Mouse (Mus musculus) kidney, embryonic 16.5 days (tissue): ENCODE measurements at regions not wholly inside any gene's neighbourhood (a gene's known extent, or its start where the extent isn't known, plus 50 kb on each side); places are given as distances from the start of the nearest gene placed in this dataset.

Experiments
- ATAC-seq: fragments of 200-750 bp; cut with Nextera tagmentation; 2 replicates; pipeline ENCODE4 v1.8.0; 2017; ENCODE audit warnings: moderate TSS enrichment; ENCODE audit not compliant: low FRiP score, low TSS enrichment
- H3K27ac ChIP-seq: fragments of 300-500 bp; sonication (generic); 2 replicates; pipeline ENCODE4 v1.5.1; 2014; ENCODE audit warnings: low read length
- H3K27me3 ChIP-seq: fragments of 300-500 bp; sonication (generic); 2 replicates; pipeline ENCODE4 v1.6.1; 2014; ENCODE audit warnings: low read length, control low read depth, mixed read lengths; ENCODE audit not compliant: insufficient read depth
- H3K36me3 ChIP-seq: fragments of 300-500 bp; sonication (generic); 2 replicates; pipeline ENCODE4 v1.6.1; 2014; ENCODE audit warnings: low read length, control low read depth, mixed read lengths; ENCODE audit not compliant: insufficient read depth
- H3K4me1 ChIP-seq: fragments of 300-500 bp; sonication (generic); 2 replicates; pipeline ENCODE4 v1.6.1; 2014; ENCODE audit warnings: low read length, control low read depth, mixed read lengths; ENCODE audit not compliant: insufficient read depth
- H3K4me2 ChIP-seq: fragments of 300-500 bp; sonication (generic); replicated peaks from 2 replicates; pipeline ENCODE4 v1.6.1; 2014; ENCODE audit warnings: low read depth, low read length
- H3K4me3 ChIP-seq: fragments of 300-500 bp; sonication (generic); 2 replicates; pipeline ENCODE4 v1.5.1; 2014; ENCODE audit warnings: mild to moderate bottlenecking, low read length
- H3K9ac ChIP-seq: fragments of 300-500 bp; sonication (generic); replicated peaks from 2 replicates; pipeline ENCODE4 v1.6.1; 2014; ENCODE audit warnings: low read length
- H3K9me3 ChIP-seq: fragments of 300-500 bp; sonication (generic); 2 replicates; pipeline ENCODE4 v1.6.1; 2016; ENCODE audit warnings: low read length, control low read depth
- WGBS: fragments of 180-500 bp; shearing (Covaris S2); extraction: QIAGEN DNeasy Blood & Tissue Kit; methylation state at CpG from one replicate; pipeline ENCODE4 v1.1.7; 2014; 5-methylcytosine and 5-hydroxymethylcytosine counted together

DNA sequence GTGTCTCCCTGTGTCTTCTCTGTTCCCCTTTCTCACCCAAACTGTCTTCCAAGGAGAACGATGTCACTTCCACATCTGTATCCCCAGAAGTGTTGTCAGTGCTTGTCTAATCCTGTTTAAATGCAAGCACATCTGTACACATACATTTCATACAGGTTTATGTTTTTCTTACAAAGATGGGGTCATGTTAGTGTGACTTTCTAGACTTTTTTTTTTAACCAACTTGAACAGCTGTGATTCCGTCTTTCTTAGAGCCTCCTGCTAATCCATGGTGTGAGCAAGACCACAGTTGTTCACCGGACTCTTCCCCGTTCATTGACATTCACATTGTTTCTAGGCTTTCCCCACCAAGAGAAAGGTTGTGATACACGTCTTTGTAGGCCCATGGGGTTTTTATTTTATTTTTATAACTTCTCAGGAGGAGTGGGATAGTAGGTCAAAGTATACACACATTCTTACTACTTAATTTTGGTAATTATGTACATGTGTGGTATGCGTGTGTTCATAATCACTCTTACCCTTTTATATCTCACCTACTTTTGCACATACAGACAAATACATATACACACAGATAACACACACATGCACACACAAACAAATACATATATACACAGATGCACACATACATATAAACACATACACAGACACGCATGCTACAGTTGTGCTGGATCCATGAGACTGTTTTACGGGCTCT is 100.6 kb upstream of the Cpm start:
- Histone ChIP-seq H3K4me2 (no peak overlapping the region), H3K4me3 (no peak overlapping the region), H3K27me3 (no peaks in the 10 kb centered on the region), H3K9me3 (no peaks in the 10 kb centered on the region), H3K9ac (no peak overlapping the region), H3K27ac (no peak overlapping the region), H3K36me3 (no peaks in the 10 kb centered on the region), H3K4me1 (no peaks in the 10 kb centered on the region)
- WGBS = 82% methylated on average over 8 of the region's 8 CpGs
- no peak for ATAC-seq

DNA sequence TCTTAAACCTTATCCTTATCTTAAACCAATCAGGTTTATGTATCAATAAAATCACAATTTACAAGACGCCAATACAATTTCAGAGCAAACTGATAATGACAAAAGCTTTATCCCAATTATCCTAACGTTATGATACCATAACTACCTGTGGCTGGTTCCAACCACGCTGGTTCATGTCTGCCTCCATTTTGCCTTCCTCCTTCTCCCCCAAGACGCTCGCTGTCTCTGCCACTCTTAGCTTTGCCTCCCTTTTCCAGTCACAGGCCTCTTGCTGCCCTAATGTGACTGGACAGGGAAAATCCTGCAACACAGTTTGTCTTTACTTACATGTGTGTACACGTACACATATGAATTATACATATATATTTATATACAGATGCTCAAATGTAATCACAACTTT is 101.3 kb upstream of the Cpm start:
- no peak overlapping the region for H3K4me3 ChIP-seq
- H3K27me3 ChIP-seq = no peaks in the 10 kb centered on the region
- no peaks in the 10 kb centered on the region for H3K9me3 ChIP-seq
- no peaks in the 10 kb centered on the region for H3K36me3 ChIP-seq
- no peak overlapping the region for H3K4me2 ChIP-seq
- WGBS = 89% methylated on average over 6 of the region's 6 CpGs
- H3K4me1 ChIP-seq = no peaks in the 10 kb centered on the region
- no peak overlapping the region for H3K9ac ChIP-seq
- H3K27ac ChIP-seq = no peak overlapping the region
- ATAC-seq = no peak

DNA sequence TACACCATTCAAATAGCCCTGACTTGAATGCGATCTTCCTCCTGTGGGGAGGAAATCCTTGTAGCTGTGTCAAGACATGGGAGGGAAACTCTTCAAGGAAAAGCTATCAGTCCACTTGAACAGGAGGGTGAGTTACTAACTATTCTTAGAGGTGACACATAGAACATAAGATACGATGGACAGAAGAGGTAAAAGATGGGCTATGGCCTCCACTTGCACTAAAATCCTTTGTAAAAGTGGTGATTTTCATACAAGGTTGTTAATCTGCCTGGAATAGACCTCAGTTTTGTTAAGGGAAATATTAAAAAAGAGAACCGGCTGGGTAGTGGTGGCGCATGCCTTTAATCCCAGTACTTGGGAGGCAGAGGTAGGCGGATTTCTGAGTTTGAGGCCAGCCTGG is 102.1 kb upstream of the Cpm start:
- Histone ChIP-seq H3K4me3 (no peak overlapping the region), H3K4me1 (no peaks in the 10 kb centered on the region), H3K27me3 (no peaks in the 10 kb centered on the region), H3K36me3 (no peaks in the 10 kb centered on the region), H3K4me2 (no peak overlapping the region), H3K9me3 (no peaks in the 10 kb centered on the region), H3K27ac (no peak overlapping the region), H3K9ac (no peak overlapping the region)
- whole genome bisulfite sequencing = 93% methylated on average over 5 of the region's 5 CpGs
- ATAC-seq = no peak

DNA sequence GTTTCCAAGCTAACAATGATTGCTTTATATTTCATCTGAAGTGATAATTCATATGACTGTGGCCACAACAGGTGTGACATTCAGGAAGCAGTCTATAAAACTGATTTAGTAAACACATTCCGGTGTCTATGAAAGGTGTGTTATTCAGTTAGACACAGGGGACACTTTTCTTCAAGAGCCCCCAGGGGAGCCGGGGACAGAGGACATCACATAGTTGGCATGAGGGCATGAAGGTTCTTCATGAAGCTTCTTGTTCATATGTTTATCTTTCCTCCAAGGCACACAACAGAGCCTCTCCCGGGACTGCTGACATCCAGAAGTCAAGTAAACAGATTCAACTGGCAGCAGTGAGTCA is 102.5 kb upstream of the Cpm start:
- Histone ChIP-seq H3K9ac (no peak overlapping the region), H3K4me1 (no peaks in the 10 kb centered on the region), H3K9me3 (no peaks in the 10 kb centered on the region), H3K4me2 (no peak overlapping the region), H3K4me3 (no peak overlapping the region), H3K27me3 (no peaks in the 10 kb centered on the region), H3K36me3 (no peaks in the 10 kb centered on the region), H3K27ac (no peak overlapping the region)
- ATAC-seq = no peak
- 58% methylated on average over 3 of the region's 3 CpGs for WGBS

DNA sequence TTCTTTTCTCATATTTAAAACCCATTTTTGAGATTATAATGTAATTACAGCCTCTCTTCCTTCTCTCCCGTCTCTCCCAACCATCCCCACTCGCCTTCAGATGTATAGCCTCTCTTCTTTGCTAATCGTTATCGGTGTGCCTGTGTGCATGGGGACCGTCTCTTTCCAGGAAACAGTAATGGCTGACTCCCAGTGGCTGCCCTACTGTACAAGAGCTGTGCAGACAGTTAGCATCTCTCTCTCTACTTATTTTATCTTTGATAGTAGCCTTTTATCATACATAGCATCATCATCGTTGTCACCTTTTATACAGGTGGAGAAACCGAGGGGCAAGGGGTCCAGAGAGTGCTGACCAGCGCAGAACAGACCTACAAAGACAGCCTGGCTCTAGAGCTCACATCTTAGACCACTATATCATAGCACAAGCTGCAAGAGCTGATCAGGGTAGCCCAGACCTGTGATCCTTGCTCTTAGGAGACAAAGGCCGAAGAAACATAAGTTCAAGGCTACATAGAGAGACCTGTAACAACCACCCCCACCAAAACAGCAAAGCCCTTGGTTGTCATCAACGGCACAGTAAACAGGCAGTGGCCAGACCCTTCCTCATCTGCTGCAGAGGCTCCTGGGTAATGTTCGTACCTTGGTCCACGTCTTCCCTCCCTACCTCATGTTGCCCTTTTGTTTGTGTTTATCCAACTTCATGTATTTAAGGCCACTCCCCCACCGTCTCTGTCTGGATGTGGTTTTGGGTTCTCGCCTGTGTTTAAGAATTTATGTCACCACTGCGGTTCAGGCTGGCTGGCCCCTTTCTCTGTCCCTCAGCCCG is 103.1 kb upstream of the Cpm start:
- Histone ChIP-seq H3K4me3 (no peak overlapping the region), H3K9me3 (no peaks in the 10 kb centered on the region), H3K27ac (no peak overlapping the region), H3K4me1 (no peaks in the 10 kb centered on the region), H3K4me2 (no peak overlapping the region), H3K9ac (no peak overlapping the region), H3K27me3 (no peaks in the 10 kb centered on the region), H3K36me3 (no peaks in the 10 kb centered on the region)
- WGBS = 67% methylated on average over 16 of the region's 16 CpGs
- ATAC-seq = no peak

DNA sequence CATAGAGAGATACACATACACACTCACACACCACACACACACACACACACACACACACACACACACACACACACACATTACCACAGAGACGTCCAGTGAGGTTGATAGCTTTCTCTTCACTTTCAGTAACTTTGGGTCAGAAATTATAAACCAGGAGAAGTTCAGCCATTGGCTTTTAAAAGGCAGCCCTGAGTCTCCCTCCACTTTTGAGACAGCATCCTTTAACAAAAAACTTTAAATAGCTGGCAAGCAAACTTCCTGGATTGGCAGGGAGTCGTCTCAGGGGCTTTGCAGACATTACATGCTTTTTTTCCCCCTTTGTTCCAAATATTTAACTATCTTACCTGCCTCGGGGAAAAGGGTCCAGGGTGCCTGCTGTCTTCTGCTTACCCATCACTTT is 103.7 kb upstream of the Cpm start:
- no peak overlapping the region for H3K27ac ChIP-seq
- H3K9me3 ChIP-seq = no peaks in the 10 kb centered on the region
- no peak overlapping the region for H3K4me2 ChIP-seq
- no peaks in the 10 kb centered on the region for H3K36me3 ChIP-seq
- no peak overlapping the region for H3K4me3 ChIP-seq
- ATAC-seq = no peak
- H3K9ac ChIP-seq = no peak overlapping the region
- H3K4me1 ChIP-seq = peaks cover 2% of the 10 kb centered on the region; the same call in 1 of the 2 replicates
- H3K27me3 ChIP-seq = no peaks in the 10 kb centered on the region
- WGBS = 62% methylated on average over 3 of the region's 3 CpGs

DNA sequence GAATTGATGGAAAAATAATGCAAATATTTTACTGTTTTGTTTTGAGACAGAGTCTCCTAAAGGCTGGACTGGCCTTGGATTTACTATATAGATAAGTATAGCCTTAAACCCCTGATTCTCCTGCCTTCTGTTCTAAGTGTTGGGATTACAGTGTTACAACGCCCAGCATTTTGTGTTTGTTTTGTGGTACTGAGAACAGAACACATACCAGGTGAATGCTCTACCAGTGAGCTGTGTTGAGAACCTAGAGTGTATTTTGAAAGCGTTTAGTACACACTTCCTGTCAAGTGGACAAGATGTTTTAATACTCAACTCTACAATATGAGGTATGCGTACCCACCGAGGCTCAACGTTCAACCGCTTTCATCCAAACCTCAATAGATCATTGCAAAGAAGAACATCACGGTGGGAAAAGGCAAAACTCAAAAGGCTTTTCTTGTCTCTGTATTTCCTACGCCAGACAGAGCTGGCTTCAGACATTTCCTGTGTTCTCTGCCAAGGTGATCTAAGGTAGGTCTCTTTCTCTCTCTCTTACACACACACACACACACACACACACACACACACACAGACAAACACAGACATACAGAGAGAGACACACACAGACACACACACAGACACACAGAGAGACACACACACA is 104.3 kb upstream of the Cpm start:
- no peak overlapping the region for H3K4me3 ChIP-seq
- H3K9me3 ChIP-seq = no peaks in the 10 kb centered on the region
- H3K4me1 ChIP-seq = peaks cover 5% of the 10 kb centered on the region; the same call in 1 of the 2 replicates
- no peaks in the 10 kb centered on the region for H3K27me3 ChIP-seq
- H3K27ac ChIP-seq = no peak overlapping the region
- no peaks in the 10 kb centered on the region for H3K36me3 ChIP-seq
- H3K9ac ChIP-seq = no peak overlapping the region
- H3K4me2 ChIP-seq = no peak overlapping the region
- 74% methylated on average over 8 of the region's 8 CpGs for WGBS
- ATAC-seq = no peak

DNA sequence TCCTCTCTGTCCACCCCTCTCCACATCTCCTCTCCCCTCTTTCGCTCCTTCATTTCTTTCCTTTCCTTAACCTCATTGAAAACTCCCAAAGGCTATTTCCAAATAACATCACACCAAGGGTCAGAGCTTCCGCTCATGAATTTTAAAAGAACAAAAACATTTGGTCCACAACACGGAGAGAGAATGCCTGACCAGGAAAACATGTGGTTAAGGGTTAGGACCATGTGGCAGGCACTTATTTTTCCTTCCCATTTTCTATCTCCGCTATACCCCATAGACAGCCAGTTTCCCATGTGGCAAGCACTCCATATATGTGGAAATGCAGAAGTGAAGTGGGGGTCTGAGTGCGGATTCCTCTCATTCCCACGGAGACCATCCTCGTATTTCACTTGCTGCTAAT is 105.2 kb upstream of the Cpm start:
- ATAC-seq = no peak
- WGBS = 63% methylated on average over 7 of the region's 7 CpGs
- no peaks in the 10 kb centered on the region for H3K9me3 ChIP-seq

DNA sequence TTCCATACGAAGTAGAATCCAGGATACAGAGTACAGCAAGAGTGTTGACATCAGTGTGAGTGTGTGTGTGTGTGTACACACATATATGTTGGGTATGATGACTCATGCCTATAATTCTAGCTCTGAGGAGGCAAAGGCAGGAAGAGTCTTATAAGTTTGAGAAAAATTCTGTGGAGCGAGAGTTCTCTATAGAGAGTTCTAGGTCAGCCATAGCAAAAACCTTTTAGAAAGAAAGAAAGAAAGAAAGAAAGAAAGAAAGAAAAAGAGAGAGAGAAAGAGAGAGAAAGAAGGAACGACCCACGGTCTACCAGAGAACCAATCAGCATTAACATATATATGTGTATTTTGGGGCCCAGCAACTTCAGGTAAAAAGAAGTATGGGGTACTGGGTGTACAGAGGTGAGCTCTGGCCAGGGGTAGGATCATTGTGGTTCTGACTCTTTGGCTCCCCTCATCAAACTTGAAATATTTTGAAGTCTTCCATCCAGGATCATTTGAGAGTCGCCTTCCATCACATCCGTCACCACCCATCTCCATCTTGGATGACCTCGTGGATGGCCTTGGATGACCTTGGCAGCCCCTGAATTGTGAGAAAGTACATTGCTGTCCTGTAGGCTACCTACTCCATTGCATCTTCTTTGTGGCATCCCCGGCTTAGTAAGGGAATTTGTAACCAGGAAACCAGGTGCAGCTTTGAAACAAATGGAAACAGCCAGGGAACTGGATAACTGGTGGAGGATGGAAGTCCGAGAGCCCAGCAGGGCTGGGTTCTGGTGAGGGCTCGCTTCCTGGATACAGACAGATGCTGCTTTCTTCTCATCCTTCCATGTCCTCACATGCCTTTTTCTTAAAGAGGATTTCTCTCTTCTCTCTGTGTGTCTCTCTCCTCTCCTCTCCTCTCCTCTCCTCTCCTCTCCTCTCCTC is 106.1 kb upstream of the Cpm start:
- H3K4me3 ChIP-seq = no peak overlapping the region
- H3K4me2 ChIP-seq = no peak overlapping the region
- no peaks in the 10 kb centered on the region for H3K36me3 ChIP-seq
- no peak for ATAC-seq
- peaks cover 11% of the 10 kb centered on the region; the same call in 1 of the 2 replicates for H3K4me1 ChIP-seq
- no peak overlapping the region for H3K27ac ChIP-seq
- H3K9ac ChIP-seq = no peak overlapping the region
- no peaks in the 10 kb centered on the region for H3K27me3 ChIP-seq
- WGBS = 88% methylated on average over 10 of the region's 10 CpGs
- H3K9me3 ChIP-seq = no peaks in the 10 kb centered on the region

More for the DNA sequence above, 105.2 kb upstream of the Cpm start:
- Histone ChIP-seq H3K27me3 (no peaks in the 10 kb centered on the region), H3K9ac (no peak overlapping the region), H3K36me3 (no peaks in the 10 kb centered on the region), H3K4me2 (no peak overlapping the region), H3K4me3 (no peak overlapping the region), H3K4me1 (peaks cover 11% of the 10 kb centered on the region; the same call in 1 of the 2 replicates), H3K27ac (no peak overlapping the region)
